Mouse (Mus musculus): ENCODE data around the gene Cers4. TPM values are rescaled to one million over a fixed set of nuclear protein-coding genes. Genes with fewer than 3 reads are reported as not detected.

Gene Cers4
- 10 to 100 TPM; 40.8 to 51.6 TPM for total RNA-seq (2021)

GRCm38 (mm10) chr8:4492851-4493685, at the start of gene Cers4:
Cers4 (plus strand) TSS chr8:4493026.
- intact Hi-C loops (cut with DNase I) = no loop called here
- peak; percentile 84 for DNase-seq (ENCODE audit: low spot score in 2 of 2)

GRCm38 (mm10) chr8:4458165-4458564, 34.7 kb upstream of the Cers4 start:
- DNase-seq (ENCODE audit: low spot score in 2 of 2) = no peak
- intact Hi-C loops (cut with DNase I) = no loop called here

DNA sequence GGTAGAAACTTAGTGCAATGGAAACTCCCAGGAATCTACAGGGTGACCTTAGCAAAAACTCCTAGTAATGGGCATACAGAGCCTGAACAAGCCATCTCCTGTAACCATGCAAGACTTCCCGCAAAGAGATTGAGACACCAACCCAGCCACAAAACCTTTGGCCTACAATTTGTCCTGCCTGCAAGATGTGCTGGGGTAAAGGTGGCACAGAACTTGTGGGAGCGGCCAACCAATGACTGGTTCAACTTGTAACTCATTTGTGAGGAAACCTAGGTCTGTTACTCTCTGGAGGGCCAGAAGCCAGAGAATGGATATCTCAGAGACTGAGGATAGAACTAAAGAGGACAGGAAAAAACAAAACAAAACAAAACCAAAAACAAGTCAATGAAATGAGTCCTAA, 29.8 kb upstream of the Cers4 start:
- intact Hi-C loops (cut with DNase I) = no loop called here
- DNase-seq (ENCODE audit: low spot score in 2 of 2) = no peak

DNA sequence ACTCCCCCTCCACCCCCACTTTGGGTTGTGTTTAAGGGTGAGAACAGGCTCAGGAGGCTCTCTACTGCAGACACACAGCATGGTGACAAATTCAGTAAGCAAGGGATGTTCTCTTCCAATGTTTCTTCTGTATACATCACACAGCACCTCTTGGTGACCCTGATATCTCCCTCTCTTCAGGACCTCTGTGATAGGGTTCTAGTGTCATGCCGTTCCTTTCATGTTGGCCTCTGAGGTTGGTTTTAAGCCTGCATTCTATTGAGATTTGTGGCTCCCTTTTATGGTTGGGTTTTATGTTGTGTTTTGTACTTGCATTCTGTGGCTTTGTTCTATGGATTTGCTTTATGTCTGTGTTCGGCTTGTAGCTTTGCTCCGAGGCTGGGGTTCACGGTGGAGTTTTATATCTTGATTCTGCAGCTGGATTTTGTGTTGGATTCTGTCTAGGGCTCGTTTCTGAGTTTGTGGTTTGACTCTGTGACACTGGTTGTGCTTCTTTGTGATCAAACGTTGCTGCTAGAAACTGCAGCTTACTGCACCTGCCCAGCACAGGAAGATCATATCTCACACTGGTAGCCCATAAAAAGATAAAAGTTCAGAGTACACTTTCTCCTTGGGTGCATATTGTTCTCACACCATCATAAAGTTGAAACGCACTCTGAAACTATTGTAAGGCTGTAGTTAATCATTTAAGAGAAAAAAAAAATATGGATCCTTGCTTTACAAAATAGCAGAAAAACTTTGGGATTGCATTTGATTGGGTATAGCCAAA, 18.2 kb upstream of the Cers4 start:
- DNase-seq (ENCODE audit: low spot score in 2 of 2) = no peak
- intact Hi-C loops (cut with DNase I) = no loop called here

- intact Hi-C loops (cut with DNase I) = no loop called here
Observed at GRCm38 (mm10) chr8:4481154-4481553, 11.7 kb upstream of the Cers4 start.

GRCm38 (mm10) chr8:4481586-4481985, 11.2 kb upstream of the Cers4 start:
- intact Hi-C loops (cut with DNase I) = no loop called here
- DNase-seq (ENCODE audit: low spot score in 2 of 2) = no peak

More at GRCm38 (mm10) chr8:4481154-4481553, 11.7 kb upstream of the Cers4 start:
- DNase-seq (ENCODE audit: low spot score in 2 of 2) = no peak

DNA sequence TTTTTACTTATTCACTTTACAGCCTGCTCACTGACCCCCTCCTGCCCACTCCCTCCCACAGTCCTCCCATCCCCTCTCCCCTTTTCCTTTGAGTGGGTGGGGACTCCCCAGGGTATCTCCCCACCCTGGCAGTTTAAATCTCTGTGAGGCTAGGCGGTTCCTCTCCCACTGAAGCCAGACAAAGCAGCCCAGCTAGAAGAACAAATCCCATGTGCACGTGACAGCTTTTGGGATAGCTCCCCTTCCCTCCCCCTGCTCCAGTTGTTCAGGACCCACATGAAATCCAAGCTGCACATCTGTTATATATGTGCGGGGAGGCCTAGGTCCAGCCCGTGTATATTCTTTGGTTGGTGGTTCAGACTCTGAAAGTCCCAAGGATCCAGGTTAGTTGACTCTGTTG, 10.3 kb upstream of the Cers4 start:
- no peak for DNase-seq (ENCODE audit: low spot score in 2 of 2)

DNA sequence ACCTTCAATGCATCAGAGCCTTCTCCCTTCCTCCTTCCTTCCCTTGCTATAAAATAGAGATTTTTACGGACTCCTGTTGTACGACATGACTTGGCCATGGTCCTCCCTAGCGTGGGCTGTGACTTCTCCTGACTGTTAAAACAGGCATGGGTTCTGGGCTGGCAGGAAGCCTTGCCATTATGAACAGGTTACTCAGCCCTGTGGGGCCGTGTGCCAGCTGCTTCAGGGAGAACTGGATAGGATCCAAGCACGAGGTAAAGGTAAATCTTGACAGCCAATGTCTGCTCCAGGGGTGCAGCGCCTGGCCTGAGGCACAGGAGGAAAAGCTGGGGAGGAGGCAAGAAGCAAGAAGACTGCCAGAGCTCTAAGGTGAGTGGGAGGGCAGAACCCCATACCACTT, 9.5 kb upstream of the Cers4 start:
- peak in 1 of 2 experiments; percentile 5 for DNase-seq (ENCODE audit: low spot score in 2 of 2)
- intact Hi-C loops (cut with DNase I) = no loop called here

More for the DNA sequence above, 10.3 kb upstream of the Cers4 start:
- intact Hi-C loops (cut with DNase I) = no loop called here

DNA sequence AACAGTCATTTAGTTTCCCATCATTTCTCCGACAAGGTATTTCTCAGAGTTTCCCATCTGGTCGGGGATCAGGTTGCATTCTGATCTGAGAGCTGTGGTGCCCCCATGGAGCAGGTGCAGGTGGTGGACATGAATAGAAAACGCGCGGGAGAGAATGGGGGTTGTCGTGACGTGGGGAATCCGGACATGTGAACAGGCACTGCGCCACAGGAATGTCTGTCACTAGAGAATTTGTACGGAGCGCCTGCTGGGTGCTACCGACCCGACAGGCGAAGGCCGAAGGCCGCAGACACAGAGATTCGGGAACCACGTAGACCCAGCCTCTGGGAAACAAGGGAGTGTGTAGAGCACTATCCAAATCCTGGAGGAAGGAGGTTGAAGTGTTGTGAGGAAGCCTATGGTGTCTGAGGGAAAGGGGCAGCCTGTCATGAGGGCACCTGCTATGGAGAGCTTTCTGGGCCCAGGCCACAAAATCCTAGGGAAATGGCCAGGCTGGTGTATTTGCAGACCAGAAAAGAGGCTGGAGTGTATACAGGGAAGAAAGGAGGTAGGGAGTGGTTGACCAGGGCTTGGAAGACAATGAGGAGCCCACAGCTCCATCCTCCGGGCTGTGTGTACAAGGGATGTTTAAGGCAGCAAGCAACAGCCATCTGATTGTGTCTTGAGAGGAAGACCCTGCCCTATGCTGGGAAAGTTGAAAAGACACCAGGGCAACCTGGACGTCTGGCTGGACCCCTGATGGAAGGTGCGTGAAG, 1.0 kb downstream of the Cers4 start:
- intact Hi-C loops (cut with DNase I) = no loop called here
- DNase-seq (ENCODE audit: low spot score in 2 of 2) = peak; percentile 74 to 78

- intact Hi-C loops (cut with DNase I) = no loop called here
- DNase-seq (ENCODE audit: low spot score in 2 of 2) = no peak
Observed at GRCm38 (mm10) chr8:4495976-4496375, 3.1 kb downstream of the Cers4 start.

DNA sequence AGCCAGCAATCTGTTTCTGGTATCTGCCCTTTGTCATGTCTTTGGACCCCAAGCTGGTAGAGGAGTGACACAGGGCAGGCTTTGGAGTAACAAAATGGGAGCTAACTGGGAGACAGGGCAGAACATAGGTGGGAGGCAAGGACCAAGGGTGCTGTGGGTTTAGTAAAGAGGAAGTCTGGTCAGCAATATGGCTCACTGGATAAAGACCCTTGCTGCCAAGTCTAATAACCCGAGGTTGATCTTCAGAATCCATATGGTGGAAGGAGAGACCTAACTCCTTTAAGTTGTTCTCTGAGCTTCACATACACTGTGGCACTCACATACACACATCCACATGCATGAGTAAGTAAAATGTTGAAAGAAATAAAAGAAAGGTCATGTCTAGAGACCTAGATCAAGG, 4.8 kb downstream of the Cers4 start:
- intact Hi-C loops (cut with DNase I) = no loop called here
- DNase-seq (ENCODE audit: low spot score in 2 of 2) = no peak

DNA sequence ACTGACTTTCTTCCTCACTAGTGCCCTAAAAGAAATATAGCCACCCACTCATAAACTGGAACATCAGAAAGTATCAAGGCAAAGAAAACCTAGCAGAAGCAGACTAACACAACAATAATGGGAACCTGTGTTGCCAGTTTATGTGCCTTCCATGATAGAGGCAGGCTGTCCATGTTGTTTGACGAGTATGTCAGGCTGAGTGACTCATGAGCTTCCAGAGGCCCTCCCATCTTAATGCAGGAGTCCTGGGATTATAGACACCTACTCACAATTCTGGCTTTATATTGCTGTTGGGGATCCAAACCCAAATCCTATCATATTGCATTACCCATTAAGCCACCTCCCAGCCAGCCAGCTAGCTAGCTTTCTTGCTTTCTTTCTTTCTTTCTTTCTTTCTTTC, 12.5 kb downstream of the Cers4 start:
- no peak for DNase-seq (ENCODE audit: low spot score in 2 of 2)
- intact Hi-C loops (cut with DNase I) = no loop called here

DNA sequence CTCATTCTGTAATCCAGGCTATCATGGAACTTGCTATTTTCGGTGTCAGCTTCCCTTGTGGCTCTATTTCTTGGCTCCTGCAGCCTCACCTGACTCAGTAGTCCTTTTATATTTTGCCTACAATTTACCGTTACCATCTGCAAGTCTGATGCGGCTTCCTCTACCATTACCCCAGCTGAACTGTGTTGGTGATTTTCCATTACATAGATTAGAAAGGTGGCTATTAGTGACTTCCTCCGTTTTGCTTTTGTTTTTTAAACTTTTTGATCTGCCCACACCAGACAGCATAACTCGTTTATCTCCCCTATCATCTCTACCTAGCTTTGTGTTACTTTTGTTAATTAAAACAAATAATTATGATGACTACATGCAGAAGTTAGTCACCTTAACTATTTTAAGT, 14.7 kb downstream of the Cers4 start:
- intact Hi-C loops (cut with DNase I) = no loop called here

DNA sequence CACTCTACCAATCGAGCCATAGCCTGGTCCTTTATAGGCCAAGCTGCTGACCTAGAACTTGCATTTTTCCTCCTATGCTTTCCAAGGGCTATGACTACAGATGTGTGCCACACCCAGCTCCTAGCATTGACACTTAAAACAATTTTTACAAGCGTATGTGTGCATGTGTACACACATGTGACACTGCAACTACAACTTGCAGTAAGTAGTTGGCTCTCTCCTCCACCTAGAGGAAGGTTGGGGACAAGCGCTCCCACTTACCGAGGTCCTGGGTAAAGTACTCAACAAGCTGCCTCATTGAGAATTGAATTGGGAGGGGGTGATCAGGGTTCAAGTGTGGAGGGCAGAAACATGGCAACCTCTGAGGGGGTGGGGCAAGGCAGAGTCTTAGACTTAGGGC, 18.0 kb downstream of the Cers4 start:
- DNase-seq (ENCODE audit: low spot score in 2 of 2) = no peak
- intact Hi-C loops (cut with DNase I) = no loop called here

More for the DNA sequence above, 14.7 kb downstream of the Cers4 start:
- no peak for DNase-seq (ENCODE audit: low spot score in 2 of 2)

DNA sequence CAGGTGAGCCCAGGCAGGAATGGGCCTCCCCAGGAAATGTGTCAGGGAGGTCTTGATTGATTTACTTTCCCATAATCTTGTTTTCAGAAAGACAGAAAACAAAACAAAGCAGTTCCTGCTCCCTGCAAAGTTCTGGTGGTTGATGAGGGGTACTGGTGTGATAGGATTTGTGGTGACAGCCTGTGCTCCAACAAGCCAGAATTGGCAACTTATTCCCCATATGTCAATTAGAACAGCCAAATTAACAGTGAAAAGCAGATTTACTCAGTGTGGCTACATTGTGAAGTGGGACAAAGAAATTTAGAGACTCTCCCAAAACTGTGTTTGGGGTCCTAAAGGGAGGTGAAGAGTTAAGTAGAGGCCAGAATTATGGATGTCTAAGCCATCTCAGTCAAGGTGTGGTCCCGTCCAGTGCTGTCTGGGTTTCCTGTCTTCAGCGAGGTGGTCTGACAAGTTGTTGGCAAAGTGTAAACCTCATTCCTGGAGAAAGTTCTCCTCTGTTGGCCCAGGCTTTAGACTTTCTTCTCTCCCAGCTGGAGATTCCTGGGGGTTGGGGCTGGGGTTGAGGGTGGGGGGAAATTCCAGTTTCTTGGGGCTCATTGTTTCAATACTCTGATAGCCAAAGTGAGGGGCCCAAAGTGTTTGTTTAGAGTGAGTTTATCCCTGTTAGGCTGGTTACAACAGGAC, 18.7 kb downstream of the Cers4 start:
- no peak for DNase-seq (ENCODE audit: low spot score in 2 of 2)
- intact Hi-C loops (cut with DNase I) = no loop called here

- DNase-seq (ENCODE audit: low spot score in 2 of 2) = no peak
- intact Hi-C loops (cut with DNase I) = no loop called here
Observed at GRCm38 (mm10) chr8:4512116-4512495, 19.3 kb downstream of the Cers4 start.

- intact Hi-C loops (cut with DNase I) = no loop called here
- DNase-seq (ENCODE audit: low spot score in 2 of 2) = no peak
Observed at GRCm38 (mm10) chr8:4516162-4516561, 23.3 kb downstream of the Cers4 start.

- no peak for DNase-seq (ENCODE audit: low spot score in 2 of 2)
- intact Hi-C loops (cut with DNase I) = no loop called here
Observed at GRCm38 (mm10) chr8:4521472-4521871, 28.6 kb downstream of the Cers4 start.

DNA sequence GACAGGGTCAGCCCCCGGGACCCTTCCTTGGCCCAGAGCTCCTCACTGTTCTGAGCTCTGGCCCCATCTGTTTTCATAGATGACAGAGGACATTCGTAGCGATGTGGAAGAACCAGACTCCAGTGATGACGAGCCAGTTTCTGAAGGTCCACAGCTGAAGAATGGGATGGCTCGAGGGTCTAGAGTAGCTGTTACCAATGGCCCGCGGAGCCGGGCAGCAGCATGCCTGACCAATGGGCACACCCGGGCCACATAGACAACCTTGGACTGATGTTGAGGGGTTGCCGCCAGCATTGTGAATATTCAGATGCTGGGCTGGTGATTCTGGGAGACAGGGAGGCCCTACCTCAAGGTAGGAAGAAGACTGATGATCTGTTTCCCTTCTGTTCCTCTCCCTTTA, 30.7 kb downstream of the Cers4 start:
- no peak for DNase-seq (ENCODE audit: low spot score in 2 of 2)
- intact Hi-C loops (cut with DNase I) = no loop called here

Measured in left cerebral cortex, postnatal 36 days (tissue).